Mouse (Mus musculus) gastrocnemius, postnatal 36 days (tissue): ENCODE results near the gene Hist1h4m. TPM values are rescaled to one million over a fixed set of nuclear protein-coding genes. Genes with fewer than 3 reads are reported as not detected.
"Not testable (repeated sequence)": the region's sequence is repeated elsewhere in the genome, so short reads cannot be mapped to it uniquely, and the experiment has no call there.

Experiments
- DNase-seq, 2 experiments: peaks; one replicate each; pipeline ENCODE4 v3.0.0; 2022
- intact Hi-C: fragments of 180-260 bp; cut with DNase I; formaldehyde crosslinking; loops from one replicate; pipeline ENCODE4 v1.15.1; 2025
- total RNA-seq, 2 experiments: library from RNA; stranded (reverse); gene quantifications; 2 replicates each; pipeline ENCODE4 v1.2.3; 2021

Hist1h4m gene
- total RNA-seq, 2 experiments from 2014 or later, result 61.4 to 75.8 TPM

GRCm38 (mm10) chr13:21797163-21797562 is 14.4 kb upstream of the Hist1h4m start:
- intact Hi-C loops, DNase-seq: not testable (repeated sequence)

- intact Hi-C loops, DNase-seq: not testable (repeated sequence)
These were observed 8.5 kb upstream of the Hist1h4m start for GRCm38 (mm10) chr13:21803058-21803457.

- intact Hi-C loops, DNase-seq: not testable (repeated sequence)
These were observed 1.5 kb upstream of the Hist1h4m start, which contains the start of the genes Hist1h2bq and Hist1h2ao for GRCm38 (mm10) chr13:21810073-21810472. Gene Hist1h2bq, minus strand, starts transcription at chr13:21810197. Gene Hist1h2ao, plus strand, starts transcription at chr13:21810465.

GRCm38 (mm10) chr13:21811074-21811473 is 472 bp upstream of the Hist1h4m start:
- intact Hi-C loops, DNase-seq: not testable (repeated sequence)

- DNase-seq, intact Hi-C loops: not testable (repeated sequence)
These were observed 546 bp downstream of the Hist1h4m start for GRCm38 (mm10) chr13:21812092-21812491.

GRCm38 (mm10) chr13:21820082-21820890 is 8.7 kb downstream of the Hist1h4m start:
- not testable (repeated sequence) for DNase-seq
- intact Hi-C loops, result loop anchor here (10.0 kb wide), 2 partner anchors 215 to 1795 kb away; partner anchors contain the start of genes Hist1h2ah and Hist1h2bk

GRCm38 (mm10) chr13:21828511-21828910 is 17.0 kb downstream of the Hist1h4m start:
- intact Hi-C loops, result loop anchor here (10.0 kb wide), 2 partner anchors 206 to 1786 kb away; partner anchors contain the start of genes Hist1h2ah and Hist1h2bk
- DNase-seq, result no peak

- intact Hi-C loops, result no loop called here
- DNase-seq, result no peak
These were observed 18.8 kb downstream of the Hist1h4m start for GRCm38 (mm10) chr13:21830344-21830743.

- DNase-seq, intact Hi-C loops: not testable (repeated sequence)
These were observed 20.2 kb downstream of the Hist1h4m start, which contains the start of gene Hist1h4n for GRCm38 (mm10) chr13:21831418-21832394. Gene Hist1h4n, minus strand, starts transcription at chr13:21832196.

GRCm38 (mm10) chr13:21833461-21833860 is 21.9 kb downstream of the Hist1h4m start, which contains the start of the genes Hist1h2ap and Hist1h2br:
Gene Hist1h2ap, minus strand, starts transcription at chr13:21833507.
Gene Hist1h2br, plus strand, starts transcription at chr13:21833743.
- not testable (repeated sequence) for DNase-seq

GRCm38 (mm10) chr13:21840508-21840907 is 29.0 kb downstream of the Hist1h4m start:
- DNase-seq, intact Hi-C loops: not testable (repeated sequence)

More at GRCm38 (mm10) chr13:21833461-21833860, 21.9 kb downstream of the Hist1h4m start, which contains the start of the genes Hist1h2ap and Hist1h2br:
- intact Hi-C loops, result not testable (repeated sequence)

- DNase-seq, intact Hi-C loops: not testable (repeated sequence)
These were observed 34.8 kb downstream of the Hist1h4m start for GRCm38 (mm10) chr13:21846356-21846755.

GRCm38 (mm10) chr13:21847883-21848282 is 36.3 kb downstream of the Hist1h4m start:
- DNase-seq, result no peak
- intact Hi-C loops, result no loop called here

- not testable (repeated sequence) for DNase-seq
- intact Hi-C loops, result loop anchor here (10.0 kb wide), 2 partner anchors 136 to 174 kb away; partner anchors contain the start of genes Hist1h2ai, Hist1h2bl and Hist1h3h
These were observed 39.1 kb downstream of the Hist1h4m start for GRCm38 (mm10) chr13:21850696-21851095.

GRCm38 (mm10) chr13:21852215-21852945 is 40.8 kb downstream of the Hist1h4m start:
- intact Hi-C loops, result loop anchor here (10.0 kb wide), 2 partner anchors 138 to 172 kb away; partner anchors contain the start of genes Hist1h2ai, Hist1h2bl and Hist1h3h
- peak in 1 of 2 experiments; percentile 19 for DNase-seq

GRCm38 (mm10) chr13:21855146-21855545 is 43.6 kb downstream of the Hist1h4m start:
- peak; percentile 30 to 35 for DNase-seq
- intact Hi-C loops, result loop anchor here (10.0 kb wide), 2 partner anchors 140 to 170 kb away; partner anchors contain the start of genes Hist1h2ai, Hist1h2bl and Hist1h3h

GRCm38 (mm10) chr13:21855698-21856162 is 44.2 kb downstream of the Hist1h4m start:
- intact Hi-C loops, result loop anchor here (10.0 kb wide), 2 partner anchors 141 to 169 kb away; partner anchors contain the start of genes Hist1h2ai, Hist1h2bl and Hist1h3h
- no peak for DNase-seq

GRCm38 (mm10) chr13:21861608-21862007 is 50.1 kb downstream of the Hist1h4m start:
- intact Hi-C loops, result no loop called here
- DNase-seq, result no peak
